8 mouse cellular contexts compared by ENCODE assay signal in genomic region chr10:80495901-80496300, GRCm38 (mm10). TPM values are rescaled to one million over a fixed set of nuclear protein-coding genes. Genes with fewer than 3 reads are reported as not detected.
DNase-seq lines count a peak whose midpoint lies in the region; ATAC-seq and TF ChIP-seq lines count a peak whose summit lies in the region.
"Had no signal": no experiment of that assay in that cellular context is flagged by ENCODE, and none has a peak within 500 bp of the region (broad histone marks: within the 10 kb centered on the region; RNA-seq: fewer than 3 reads in every experiment).

No protein-coding gene starts in this region.

- no peak for TF ChIP-seq EP300 in stomach, postnatal 0 days (optimal IDR thresholded peaks at IDR 0.05)

- no peaks in the 10 kb centered on the region for H3K9me3 ChIP-seq in lung, embryonic 16.5 days (ENCODE audit: control insufficient read depth, low read length)
- H3K9me3 ChIP-seq in liver, embryonic 13.5 days (replicated peaks) = no peaks in the 10 kb centered on the region
- no peaks in the 10 kb centered on the region for H3K9me3 ChIP-seq in stomach, postnatal 0 days (ENCODE audit: control insufficient read depth, low read length)
- H3K9me3 ChIP-seq: megakaryocyte, embryonic 14.5 days had no signal

- H3K4me3 ChIP-seq in lung, embryonic 16.5 days (ENCODE audit: low read length) = peak overlapping the region; percentile 45
- H3K4me3 ChIP-seq in liver, embryonic 13.5 days (replicated peaks) = peak overlapping the region; percentile 42
- H3K4me3 ChIP-seq in stomach, postnatal 0 days (ENCODE audit: low read depth, low read length) = peak overlapping the region; percentile 19

- H3K27ac ChIP-seq in lung, embryonic 16.5 days (ENCODE audit: low read length) = no peak overlapping the region
- H3K27ac ChIP-seq in liver, embryonic 13.5 days = no peak overlapping the region
- H3K27ac ChIP-seq in stomach, postnatal 0 days (replicated peaks) = no peak overlapping the region

- no peak for TF ChIP-seq CTCF in stomach, postnatal 0 days (IDR thresholded peaks at IDR 0.05; ENCODE audit: low read depth)

- ATAC-seq in lung, embryonic 16.5 days (ENCODE audit: low read depth) = no peak
- ATAC-seq in granulocyte monocyte progenitor cell, adult 5-6 weeks (replicated peaks; ENCODE audit: poor library complexity, severe bottlenecking) = peak; percentile 33
- ATAC-seq in liver, embryonic 13.5 days (ENCODE audit: low read depth) = no peak
- no peak for ATAC-seq in stomach, postnatal 0 days (ENCODE audit: low FRiP score, low TSS enrichment)
- no peak for ATAC-seq in inflammation-experienced regulatory T-cells, adult 6 months

- WGBS in lung, embryonic 16.5 days = 0% methylated on average over 35 of the region's 35 CpGs
- WGBS in liver, embryonic 13.5 days (ENCODE audit: insufficient replicate concordance) = 1% methylated on average over 35 of the region's 35 CpGs
- under 1% methylated on average over 33 of the region's 35 CpGs for WGBS in stomach, postnatal 0 days

- no peak overlapping the region for H3K9ac ChIP-seq in lung, embryonic 16.5 days (ENCODE audit: low read length)
- H3K9ac ChIP-seq in liver, embryonic 13.5 days = no peak overlapping the region
- no peak overlapping the region for H3K9ac ChIP-seq in stomach, postnatal 0 days (ENCODE audit: low read length)

- H3K27me3 ChIP-seq in lung, embryonic 16.5 days (ENCODE audit: control insufficient read depth, insufficient read depth, low read depth, low read length) = peaks cover 98% of the 10 kb centered on the region
- H3K27me3 ChIP-seq in liver, embryonic 13.5 days = peaks cover 100% of the 10 kb centered on the region
- peaks cover 50% of the 10 kb centered on the region for H3K27me3 ChIP-seq in stomach, postnatal 0 days (ENCODE audit: control insufficient read depth, insufficient read depth, low read length)

- H3K36me3 ChIP-seq in lung, embryonic 16.5 days (ENCODE audit: control insufficient read depth, insufficient read depth, low read length) = no peaks in the 10 kb centered on the region
- no peaks in the 10 kb centered on the region for H3K36me3 ChIP-seq in liver, embryonic 13.5 days
- H3K36me3 ChIP-seq in stomach, postnatal 0 days (ENCODE audit: control insufficient read depth, insufficient read depth, low read length) = no peaks in the 10 kb centered on the region

- DNase-seq in lung, adult 18-20 months = no peak
- DNase-seq in liver, embryonic 13.5 days = no peak
- no peak for DNase-seq in stomach, postnatal 0 days (ENCODE audit: low spot score)
- no peak for DNase-seq in layer of hippocampus, postnatal 14 days (ENCODE audit: low spot score in 2 of 2)

- H3K4me1 ChIP-seq in lung, embryonic 16.5 days (replicated peaks; ENCODE audit: control insufficient read depth, insufficient read depth, low read length) = peaks cover 14% of the 10 kb centered on the region
- peaks cover 17% of the 10 kb centered on the region for H3K4me1 ChIP-seq in liver, embryonic 13.5 days (replicated peaks)
- peaks cover 2% of the 10 kb centered on the region; the same call in 1 of the 2 replicates for H3K4me1 ChIP-seq in stomach, postnatal 0 days (replicated peaks; ENCODE audit: control insufficient read depth, insufficient read depth)

- peak overlapping the region; percentile 70 for H3K4me2 ChIP-seq in lung, embryonic 16.5 days (ENCODE audit: low read depth, low read length)
- H3K4me2 ChIP-seq in liver, embryonic 13.5 days = peak overlapping the region; percentile 61
- H3K4me2 ChIP-seq in stomach, postnatal 0 days (replicated peaks; ENCODE audit: low read depth) = no peak overlapping the region; the same call in 1 of the 2 replicates

RNA-seq across cellular contexts. Expression of gene Onecut3, which starts 1.3 kb away (rescaled TPM):
- polyA plus RNA-seq in lung, embryonic 16.5 days (2015; fragmentation: Nextera tagmentation; extraction: Ambion mirVana) = not detected in 2 replicates
- not detected in 2 replicates for total RNA-seq in granulocyte monocyte progenitor cell, adult 5-6 weeks (2014; fragmentation: Nextera tagmentation)
- total RNA-seq in granulocyte monocyte progenitor cell, adult 5-6 weeks (2017) = not detected in 2 replicates
- polyA plus RNA-seq in liver, embryonic 13.5 days (2015; fragmentation: Nextera tagmentation; extraction: Ambion mirVana) = 0.02 TPM in 1 of 2 replicates, not detected in the other
- polyA plus RNA-seq in stomach, postnatal 0 days (2015; fragmentation: Nextera tagmentation; extraction: Ambion mirVana) = 0.01 and 0.02 TPM in 2 replicates
- not detected for polyA plus RNA-seq in inflammation-experienced regulatory T-cells, adult 6 months (2017; shearing (Covaris generic))
- total RNA-seq in layer of hippocampus, postnatal 14 days (2021) = not detected

RNA-seq across cellular contexts. Expression of gene Atp8b3, which starts 43.0 kb away (rescaled TPM):
- 0.05 and 0.09 TPM in 2 replicates for polyA plus RNA-seq in lung, embryonic 16.5 days (2015; fragmentation: Nextera tagmentation; extraction: Ambion mirVana)
- total RNA-seq in granulocyte monocyte progenitor cell, adult 5-6 weeks (2014; fragmentation: Nextera tagmentation) = 0.64 TPM in 1 of 2 replicates, not detected in the other
- not detected in 2 replicates for total RNA-seq in granulocyte monocyte progenitor cell, adult 5-6 weeks (2017)
- polyA plus RNA-seq in liver, embryonic 13.5 days (2015; fragmentation: Nextera tagmentation; extraction: Ambion mirVana) = 0.02 and 0.03 TPM in 2 replicates
- polyA plus RNA-seq in stomach, postnatal 0 days (2015; fragmentation: Nextera tagmentation; extraction: Ambion mirVana) = 0.02 and 0.10 TPM in 2 replicates
- not detected for polyA plus RNA-seq in inflammation-experienced regulatory T-cells, adult 6 months (2017; shearing (Covaris generic))
- total RNA-seq in layer of hippocampus, postnatal 14 days (2021) = under 1 TPM; 0.21 TPM
